Mouse (Mus musculus): ENCODE data around the gene Sar1b. TPM values are rescaled to one million over a fixed set of nuclear protein-coding genes. Genes with fewer than 3 reads are reported as not detected.

Gene Sar1b
- polyA plus RNA-seq, 1 experiment: 9.3 TPM

DNA sequence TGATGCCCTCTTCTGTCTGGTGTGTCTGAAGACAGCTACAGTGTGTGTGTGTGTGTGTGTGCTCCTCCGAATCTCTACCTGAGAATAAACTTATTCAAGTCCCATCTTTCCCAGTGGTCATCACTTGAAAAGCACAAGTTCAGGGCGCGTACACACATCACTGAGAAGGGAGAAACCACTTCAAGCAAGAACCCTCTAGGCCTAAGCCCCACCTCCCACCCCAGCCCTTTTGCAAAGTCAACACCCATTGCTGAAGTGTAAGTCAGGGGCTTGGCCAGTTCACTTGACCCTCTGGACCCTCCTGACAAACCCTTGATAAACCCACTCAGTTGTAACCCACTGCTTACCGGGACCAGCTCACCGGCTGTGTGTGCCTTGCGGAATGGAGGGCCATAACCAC, 73.0 kb downstream of the Sar1b start:
- 90% methylated on average over 6 of the region's 6 CpGs for WGBS
- Histone ChIP-seq H3K4me1 (ENCODE audit: control insufficient read depth, insufficient read depth, low read length) (peaks cover 9% of the 10 kb centered on the region), H3K4me3 (replicated peaks; ENCODE audit: control insufficient read depth, low read depth, low read length) (no peak overlapping the region), H3K27ac (ENCODE audit: control insufficient read depth, insufficient read depth, low read depth, low read length, poor library complexity) (no peak overlapping the region)
- TF ChIP-seq POLR2A (IDR thresholded peaks at IDR 0.05; ENCODE audit: borderline replicate concordance, control insufficient read depth, low read depth, low read length) (no peak), CTCF (IDR thresholded peaks at IDR 0.05; ENCODE audit: control insufficient read depth, insufficient read depth, low read length) (no peak)

DNA sequence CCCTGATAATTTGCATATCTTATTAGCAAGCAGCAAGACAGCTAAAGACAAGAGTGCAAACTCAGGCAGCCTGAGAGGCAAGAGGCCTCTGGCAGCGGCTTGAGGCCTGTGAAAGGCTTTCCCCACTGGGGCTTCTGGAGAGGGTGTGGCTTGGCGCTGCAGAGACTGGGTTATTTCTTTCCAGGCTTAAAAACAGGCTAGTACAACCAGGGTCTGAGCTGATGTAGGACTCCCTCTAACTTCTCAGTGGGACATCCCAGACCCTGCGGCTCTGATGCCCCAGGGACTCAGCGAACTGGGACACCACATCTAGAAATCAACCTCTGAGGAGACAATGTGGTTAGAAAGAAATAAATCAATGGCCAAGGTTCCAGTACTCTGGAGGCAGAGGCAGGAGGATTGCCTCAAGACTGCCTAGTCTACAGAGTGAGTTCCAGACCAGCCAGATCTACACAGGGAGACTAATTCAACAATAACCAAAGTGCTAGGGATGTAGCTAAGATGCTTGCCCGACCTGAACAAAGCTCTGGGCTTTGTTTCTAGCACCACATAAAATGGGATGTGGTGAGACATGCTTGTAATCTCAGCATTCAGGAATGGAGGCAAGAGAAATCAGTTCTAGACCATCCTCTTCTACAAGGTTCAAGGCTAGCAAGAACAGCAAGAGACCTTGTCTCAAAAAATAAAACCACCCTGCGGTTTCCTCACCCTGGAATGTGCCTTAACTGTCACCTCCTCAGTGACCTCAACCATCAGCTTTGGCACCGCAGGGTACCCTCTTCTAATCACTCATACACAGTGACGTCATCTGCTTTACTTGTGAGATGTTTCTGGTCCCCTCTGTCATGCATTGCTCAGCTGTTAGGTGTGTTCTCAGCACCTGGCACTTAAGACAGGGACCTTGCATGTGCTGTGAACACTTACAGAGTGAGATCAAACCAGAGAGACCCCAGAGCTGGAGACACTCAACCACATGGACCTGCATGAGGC, 74.0 kb downstream of the Sar1b start:
- H3K4me1 ChIP-seq (ENCODE audit: control insufficient read depth, insufficient read depth, low read length): peaks cover 11% of the 10 kb centered on the region
- WGBS: 78% methylated on average over 8 of the region's 8 CpGs
- TF ChIP-seq POLR2A (IDR thresholded peaks at IDR 0.05; ENCODE audit: borderline replicate concordance, control insufficient read depth, low read depth, low read length) (no peak), CTCF (IDR thresholded peaks at IDR 0.05; ENCODE audit: control insufficient read depth, insufficient read depth, low read length) (no peak)
- peak overlapping the region; percentile 20 for H3K27ac ChIP-seq (ENCODE audit: control insufficient read depth, insufficient read depth, low read depth, low read length, poor library complexity)
- no peak overlapping the region for H3K4me3 ChIP-seq (replicated peaks; ENCODE audit: control insufficient read depth, low read depth, low read length)

DNA sequence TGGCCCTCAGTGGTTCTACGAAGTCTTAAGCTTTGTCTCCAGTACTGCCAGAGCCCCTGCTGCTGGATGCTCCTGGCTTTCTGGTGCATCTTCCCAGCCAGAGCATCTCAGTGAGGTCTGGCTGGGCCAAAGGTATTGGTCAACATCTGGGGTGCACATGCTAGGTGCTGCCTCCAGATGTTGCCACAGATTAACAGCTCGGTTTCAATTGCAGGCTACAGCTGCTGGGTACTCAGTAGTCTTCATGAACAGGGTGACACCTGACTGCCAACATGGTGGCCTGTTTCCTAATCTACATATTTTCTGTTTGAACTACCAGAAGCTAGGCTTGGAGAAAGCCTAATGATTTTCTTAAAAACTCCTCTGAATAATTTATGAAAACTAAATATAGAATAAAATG, 75.6 kb downstream of the Sar1b start:
- 76% methylated on average over 2 of the region's 2 CpGs for WGBS
- TF ChIP-seq CTCF (IDR thresholded peaks at IDR 0.05; ENCODE audit: control insufficient read depth, insufficient read depth, low read length): no peak
- no peak for TF ChIP-seq POLR2A (IDR thresholded peaks at IDR 0.05; ENCODE audit: borderline replicate concordance, control insufficient read depth, low read depth, low read length)
- peak overlapping the region; percentile 13; the same call in 1 of the 2 replicates for H3K27ac ChIP-seq (ENCODE audit: control insufficient read depth, insufficient read depth, low read depth, low read length, poor library complexity)
- H3K4me1 ChIP-seq (ENCODE audit: control insufficient read depth, insufficient read depth, low read length): peaks cover 5% of the 10 kb centered on the region; the same call in 1 of the 2 replicates
- H3K4me3 ChIP-seq (replicated peaks; ENCODE audit: control insufficient read depth, low read depth, low read length): no peak overlapping the region

DNA sequence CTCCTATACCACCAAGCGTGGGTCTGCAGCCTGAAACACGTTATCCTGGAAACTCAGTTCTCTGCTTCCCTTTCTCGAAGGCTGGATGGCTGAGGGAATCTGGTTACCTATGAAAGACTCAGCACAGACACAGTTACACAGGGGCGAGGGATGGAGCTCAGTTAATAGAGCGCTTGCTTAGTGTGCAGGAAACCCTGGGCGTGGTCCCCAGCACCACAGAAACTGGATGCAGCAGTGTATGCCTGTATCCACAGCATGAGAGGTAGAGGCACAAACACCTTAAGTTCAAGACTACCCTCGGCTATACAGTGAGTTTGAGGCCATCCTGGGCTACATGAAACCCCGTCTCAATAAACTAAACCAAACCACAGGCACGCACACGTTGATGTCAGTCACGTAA, 76.5 kb downstream of the Sar1b start:
- TF ChIP-seq CTCF (IDR thresholded peaks at IDR 0.05; ENCODE audit: control insufficient read depth, insufficient read depth, low read length) (no peak), POLR2A (IDR thresholded peaks at IDR 0.05; ENCODE audit: borderline replicate concordance, control insufficient read depth, low read depth, low read length) (no peak)
- no peak overlapping the region for H3K4me3 ChIP-seq (replicated peaks; ENCODE audit: control insufficient read depth, low read depth, low read length)
- WGBS: 89% methylated on average over 11 of the region's 11 CpGs

DNA sequence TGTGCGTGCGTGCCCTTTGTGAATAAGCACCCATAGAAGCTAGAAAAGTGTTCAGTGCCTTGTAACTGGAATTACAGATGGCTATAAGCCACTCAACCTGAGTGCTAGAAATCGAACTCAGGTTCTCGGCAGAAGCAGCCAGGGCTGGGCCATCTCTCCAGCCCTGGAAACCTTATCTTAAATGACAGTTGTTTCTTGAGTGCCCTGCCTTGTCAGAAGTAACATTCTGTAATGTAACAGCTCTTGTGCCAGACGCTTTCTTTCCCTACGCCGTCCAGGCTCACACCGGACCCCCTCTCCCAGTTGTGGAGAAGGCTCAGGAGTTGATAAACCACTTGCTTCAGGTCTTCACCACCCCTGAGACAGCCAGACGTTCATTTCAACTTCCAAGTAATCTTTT, 77.2 kb downstream of the Sar1b start:
- Histone ChIP-seq H3K4me3 (replicated peaks; ENCODE audit: control insufficient read depth, low read depth, low read length) (no peak overlapping the region), H3K27ac (ENCODE audit: control insufficient read depth, insufficient read depth, low read depth, low read length, poor library complexity) (peak overlapping the region; percentile 89), H3K4me1 (ENCODE audit: control insufficient read depth, insufficient read depth, low read length) (peaks cover 5% of the 10 kb centered on the region; the same call in 1 of the 2 replicates)
- 69% methylated on average over 9 of the region's 9 CpGs for WGBS
- TF ChIP-seq POLR2A (IDR thresholded peaks at IDR 0.05; ENCODE audit: borderline replicate concordance, control insufficient read depth, low read depth, low read length) (no peak), CTCF (IDR thresholded peaks at IDR 0.05; ENCODE audit: control insufficient read depth, insufficient read depth, low read length) (no peak)

More for the DNA sequence above, 76.5 kb downstream of the Sar1b start:
- H3K27ac ChIP-seq (ENCODE audit: control insufficient read depth, insufficient read depth, low read depth, low read length, poor library complexity): peak overlapping the region; percentile 27
- peaks cover 5% of the 10 kb centered on the region; the same call in 1 of the 2 replicates for H3K4me1 ChIP-seq (ENCODE audit: control insufficient read depth, insufficient read depth, low read length)

DNA sequence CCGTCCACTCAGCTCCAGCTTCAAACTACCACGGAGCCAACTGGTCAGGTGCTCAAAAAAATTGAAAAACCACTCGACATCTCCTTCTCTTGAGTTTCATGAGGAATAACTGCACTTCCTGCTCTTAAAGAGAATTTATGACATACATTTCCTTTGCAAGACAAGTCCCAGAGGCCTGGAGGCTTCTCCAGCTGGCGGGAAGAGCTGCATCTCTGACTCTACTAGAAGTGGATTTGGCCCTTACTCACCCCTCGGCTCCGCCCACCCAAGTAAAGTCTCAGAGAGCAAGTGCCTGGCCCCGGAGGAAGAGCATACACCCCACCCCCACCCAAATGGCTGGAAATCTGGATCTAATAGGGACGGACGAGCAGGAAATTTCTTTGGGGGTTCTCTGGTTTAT, 77.7 kb downstream of the Sar1b start:
- no peak for TF ChIP-seq POLR2A (IDR thresholded peaks at IDR 0.05; ENCODE audit: borderline replicate concordance, control insufficient read depth, low read depth, low read length)
- Histone ChIP-seq H3K4me1 (ENCODE audit: control insufficient read depth, insufficient read depth, low read length) (peaks cover 5% of the 10 kb centered on the region; the same call in 1 of the 2 replicates), H3K27ac (ENCODE audit: control insufficient read depth, insufficient read depth, low read depth, low read length, poor library complexity) (peak overlapping the region; percentile 89), H3K4me3 (replicated peaks; ENCODE audit: control insufficient read depth, low read depth, low read length) (no peak overlapping the region)
- 65% methylated on average over 9 of the region's 9 CpGs for WGBS

Other genes starting within 250 kb of the Sar1b start
- gene Phykpl, start 178.9 kb upstream of the Sar1b start, polyA plus RNA-seq (2011; ENCODE audit: insufficient read depth, insufficient read length, low replicate concordance, missing spikeins): 7.7 and 10.8 TPM in 2 replicates
- gene Hnrnpab, start 156.8 kb upstream of the Sar1b start, polyA plus RNA-seq (2011; ENCODE audit: insufficient read depth, insufficient read length, low replicate concordance, missing spikeins): 188 and 198 TPM in 2 replicates
- 58.3 and 118 TPM in 2 replicates for gene Nhp2, start 144.0 kb upstream of the Sar1b start, polyA plus RNA-seq (2011; ENCODE audit: insufficient read depth, insufficient read length, low replicate concordance, missing spikeins)
- 14.8 and 19.3 TPM in 2 replicates for gene Rmnd5b, start 127.8 kb upstream of the Sar1b start, polyA plus RNA-seq (2011; ENCODE audit: insufficient read depth, insufficient read length, low replicate concordance, missing spikeins)
- gene N4bp3, start 112.8 kb upstream of the Sar1b start, polyA plus RNA-seq (2011; ENCODE audit: insufficient read depth, insufficient read length, low replicate concordance, missing spikeins): 2.7 and 5.7 TPM in 2 replicates
- 0.29 and 0.72 TPM in 2 replicates for gene D930048N14Rik, start 112.7 kb upstream of the Sar1b start, polyA plus RNA-seq (2011; ENCODE audit: insufficient read depth, insufficient read length, low replicate concordance, missing spikeins)
- gene 0610009B22Rik, start 74.8 kb upstream of the Sar1b start, polyA plus RNA-seq (2011; ENCODE audit: insufficient read depth, insufficient read length, low replicate concordance, missing spikeins): 7.5 and 15.6 TPM in 2 replicates
- 4.0 and 4.3 TPM in 2 replicates for gene Sec24a, start 53 bp upstream of the Sar1b start, polyA plus RNA-seq (2011; ENCODE audit: insufficient read depth, insufficient read length, low replicate concordance, missing spikeins)
- 5.5 and 5.9 TPM in 2 replicates for gene Jade2, start 94.0 kb downstream of the Sar1b start, polyA plus RNA-seq (2011; ENCODE audit: insufficient read depth, insufficient read length, low replicate concordance, missing spikeins)
- 20.9 and 27.8 TPM in 2 replicates for gene Cdkn2aipnl, start 204.0 kb downstream of the Sar1b start, polyA plus RNA-seq (2011; ENCODE audit: insufficient read depth, insufficient read length, low replicate concordance, missing spikeins)
- 89.5 and 122 TPM in 2 replicates for gene Ube2b, start 237.1 kb downstream of the Sar1b start, polyA plus RNA-seq (2011; ENCODE audit: insufficient read depth, insufficient read length, low replicate concordance, missing spikeins)
- gene Cdkl3, start 240.5 kb downstream of the Sar1b start, polyA plus RNA-seq (2011; ENCODE audit: insufficient read depth, insufficient read length, low replicate concordance, missing spikeins): 4.8 and 6.7 TPM in 2 replicates

All from bone marrow, adult 2 months (tissue).